Mouse (Mus musculus) fibroblast of lung, adult 2 months (primary cell): ENCODE measurements at regions not wholly inside any gene's neighbourhood (a gene's known extent, or its start where the extent isn't known, plus 50 kb on each side); places are given as distances from the start of the nearest gene placed in this dataset.

Source experiments
- DNase-seq: peaks from one replicate; pipeline ENCODE4 v3.0.0-alpha.2; 2011; ENCODE audit warnings: low read depth

GRCm38 (mm10) chr9:90827474-90827873 lies 534.7 kb upstream of the Zic4 start:
- no peak for DNase-seq

GRCm38 (mm10) chr9:90828701-90829100 lies 533.5 kb upstream of the Zic4 start:
- no peak for DNase-seq

GRCm38 (mm10) chr9:90830704-90831103 lies 531.5 kb upstream of the Zic4 start:
- DNase-seq, result no peak

- no peak for DNase-seq
These were observed 528.3 kb upstream of the Zic4 start for GRCm38 (mm10) chr9:90833743-90834539.

- no peak for DNase-seq
These were observed 523.9 kb upstream of the Zic4 start for GRCm38 (mm10) chr9:90838184-90838926.

GRCm38 (mm10) chr9:90851044-90851443 lies 511.2 kb upstream of the Zic4 start:
- no peak for DNase-seq

- no peak for DNase-seq
These were observed 490.6 kb upstream of the Zic4 start for GRCm38 (mm10) chr9:90871636-90872035.

- DNase-seq, result no peak
These were observed 477.7 kb upstream of the Zic4 start for GRCm38 (mm10) chr9:90884467-90884866.

- no peak for DNase-seq
These were observed 474.8 kb upstream of the Zic4 start for GRCm38 (mm10) chr9:90887405-90887804.

- no peak for DNase-seq
These were observed 471.4 kb upstream of the Zic4 start for GRCm38 (mm10) chr9:90890801-90891200.

GRCm38 (mm10) chr9:90892816-90893215 lies 469.4 kb upstream of the Zic4 start:
- DNase-seq, result no peak

- no peak for DNase-seq
These were observed 458.7 kb upstream of the Zic4 start for GRCm38 (mm10) chr9:90903557-90903956.

GRCm38 (mm10) chr9:90906106-90906505 lies 456.1 kb upstream of the Zic4 start:
- DNase-seq, result no peak

- no peak for DNase-seq
These were observed 455.5 kb upstream of the Zic4 start for GRCm38 (mm10) chr9:90906684-90907083.

GRCm38 (mm10) chr9:90954613-90955012 lies 407.6 kb upstream of the Zic4 start:
- DNase-seq, result no peak

GRCm38 (mm10) chr9:90961436-90961835 lies 400.8 kb upstream of the Zic4 start:
- DNase-seq, result no peak

GRCm38 (mm10) chr9:90964043-90964442 lies 398.2 kb upstream of the Zic4 start:
- DNase-seq, result no peak

- no peak for DNase-seq
These were observed 383.5 kb upstream of the Zic4 start for GRCm38 (mm10) chr9:90978730-90979129.

- DNase-seq, result no peak
These were observed 382.0 kb upstream of the Zic4 start for GRCm38 (mm10) chr9:90980023-90980802.

- DNase-seq, result no peak
These were observed 363.0 kb upstream of the Zic4 start for GRCm38 (mm10) chr9:90999178-90999577.

- DNase-seq, result no peak
These were observed 358.0 kb upstream of the Zic4 start for GRCm38 (mm10) chr9:91004214-91004613.

GRCm38 (mm10) chr9:91040546-91040945 lies 321.7 kb upstream of the Zic4 start:
- no peak for DNase-seq

GRCm38 (mm10) chr9:91048569-91048968 lies 313.6 kb upstream of the Zic4 start:
- DNase-seq, result no peak
